ENCODE assay signal across 7 mouse cellular contexts in genomic region chr19:8976535-8976934, GRCm38 (mm10). TPM values are rescaled to one million over a fixed set of nuclear protein-coding genes. Genes with fewer than 3 reads are reported as not detected.
DNase-seq lines count a peak whose midpoint lies in the region; ATAC-seq lines count a peak whose summit lies in the region.

No protein-coding gene starts in this region.

- ATAC-seq in CD4-positive, CD25-positive, alpha-beta regulatory T cell, adult 4 months, result peak; percentile 74
- ATAC-seq in common myeloid progenitor, adult 5-6 weeks (replicated peaks; ENCODE audit: low read depth, poor library complexity, severe bottlenecking), result peak; percentile 45; the same call in 1 of the 2 replicates
- peak; percentile 76; the same call in 1 of the 2 replicates for ATAC-seq in heart, embryonic 15.5 days (replicated peaks; ENCODE audit: insufficient number of reproducible peaks, insufficient read depth, low FRiP score, low read depth)
- ATAC-seq in midbrain, embryonic 13.5 days, result peak; percentile 78

- H3K27ac ChIP-seq in heart, embryonic 15.5 days, result peak overlapping the region; percentile 11; the same call in 1 of the 2 replicates
- H3K27ac ChIP-seq in midbrain, embryonic 13.5 days, result no peak overlapping the region

- H3K4me2 ChIP-seq in heart, embryonic 15.5 days, result no peak overlapping the region
- H3K4me2 ChIP-seq in midbrain, embryonic 13.5 days (replicated peaks), result no peak overlapping the region

- no peak overlapping the region for H3K4me3 ChIP-seq in heart, embryonic 15.5 days
- H3K4me3 ChIP-seq in midbrain, embryonic 13.5 days (replicated peaks), result no peak overlapping the region

- H3K9me3 ChIP-seq in heart, embryonic 15.5 days (replicated peaks), result no peaks in the 10 kb centered on the region
- no peaks in the 10 kb centered on the region for H3K9me3 ChIP-seq in midbrain, embryonic 13.5 days

- H3K36me3 ChIP-seq in heart, embryonic 15.5 days, result peaks cover 87% of the 10 kb centered on the region
- H3K36me3 ChIP-seq in midbrain, embryonic 13.5 days, result peaks cover 95% of the 10 kb centered on the region

- peaks cover 20% of the 10 kb centered on the region for H3K4me1 ChIP-seq in heart, embryonic 15.5 days (replicated peaks)
- H3K4me1 ChIP-seq in midbrain, embryonic 13.5 days (replicated peaks), result peaks cover 6% of the 10 kb centered on the region; the same call in 1 of the 2 replicates

- H3K9ac ChIP-seq in heart, embryonic 15.5 days, result no peak overlapping the region
- H3K9ac ChIP-seq in midbrain, embryonic 13.5 days (replicated peaks), result no peak overlapping the region

- 33% methylated on average over 3 of the region's 3 CpGs for WGBS in heart, embryonic 15.5 days
- WGBS in midbrain, embryonic 13.5 days, result 47% methylated on average over 3 of the region's 3 CpGs

- H3K27me3 ChIP-seq in heart, embryonic 15.5 days, result no peaks in the 10 kb centered on the region
- no peaks in the 10 kb centered on the region for H3K27me3 ChIP-seq in midbrain, embryonic 13.5 days

- intact Hi-C loops in left cerebral cortex, postnatal 36 days (cut with DNase I), result no loop called here

- DNase-seq in A20 (ENCODE audit: low read depth, low spot score), result peak; percentile 54
- DNase-seq in kidney, postnatal 36 days, result peak; percentile 62 to 77
- no peak for DNase-seq in left cerebral cortex, postnatal 36 days (ENCODE audit: low spot score in 2 of 2)

RNA-seq across cellular contexts. Expression of gene Eef1g, which starts 9.7 kb away (rescaled TPM):
- 100 to 1,000 TPM; 667 to 787 TPM for polyA plus RNA-seq in CD4-positive, CD25-positive, alpha-beta regulatory T cell, adult 4 months (2017; shearing (Covaris generic))
- total RNA-seq in common myeloid progenitor, adult 5-6 weeks (2017), result 721 and 789 TPM in 2 replicates
- polyA plus RNA-seq in heart, embryonic 15.5 days (2015; fragmentation: Nextera tagmentation; extraction: Ambion mirVana), result 216 and 256 TPM in 2 replicates
- polyA plus RNA-seq in midbrain, embryonic 13.5 days (2015; fragmentation: Nextera tagmentation; extraction: Ambion mirVana), result 334 and 335 TPM in 2 replicates
- 100 to 1,000 TPM; 219 to 232 TPM for total RNA-seq in left cerebral cortex, postnatal 36 days (2021)

RNA-seq across cellular contexts. Expression of gene Ahnak, which starts 12.5 kb away (rescaled TPM):
- polyA plus RNA-seq in CD4-positive, CD25-positive, alpha-beta regulatory T cell, adult 4 months (2017; shearing (Covaris generic)), result 10 to 100 TPM; 45.2 to 48.9 TPM
- total RNA-seq in common myeloid progenitor, adult 5-6 weeks (2017), result 14.1 and 14.9 TPM in 2 replicates
- 31.4 and 38.4 TPM in 2 replicates for polyA plus RNA-seq in heart, embryonic 15.5 days (2015; fragmentation: Nextera tagmentation; extraction: Ambion mirVana)
- polyA plus RNA-seq in midbrain, embryonic 13.5 days (2015; fragmentation: Nextera tagmentation; extraction: Ambion mirVana), result 3.7 and 4.9 TPM in 2 replicates
- total RNA-seq in left cerebral cortex, postnatal 36 days (2021), result 10 to 100 TPM; 16.6 to 32.1 TPM

RNA-seq across cellular contexts. Expression of gene Tut1, which starts 22.9 kb away (rescaled TPM):
- 10 to 100 TPM; 30.3 to 67.9 TPM for polyA plus RNA-seq in CD4-positive, CD25-positive, alpha-beta regulatory T cell, adult 4 months (2017; shearing (Covaris generic))
- 19.9 and 25.9 TPM in 2 replicates for total RNA-seq in common myeloid progenitor, adult 5-6 weeks (2017)
- 13.7 and 19.4 TPM in 2 replicates for polyA plus RNA-seq in heart, embryonic 15.5 days (2015; fragmentation: Nextera tagmentation; extraction: Ambion mirVana)
- 32.4 and 32.6 TPM in 2 replicates for polyA plus RNA-seq in midbrain, embryonic 13.5 days (2015; fragmentation: Nextera tagmentation; extraction: Ambion mirVana)
- total RNA-seq in left cerebral cortex, postnatal 36 days (2021), result 10 to 100 TPM; 17.5 to 21.5 TPM

RNA-seq across cellular contexts. Expression of gene Mta2, which starts 34.9 kb away (rescaled TPM):
- 100 to 1,000 TPM in 1 of 2 experiments, 10 to 100 TPM in 1; 81.7 to 126 TPM for polyA plus RNA-seq in CD4-positive, CD25-positive, alpha-beta regulatory T cell, adult 4 months (2017; shearing (Covaris generic))
- total RNA-seq in common myeloid progenitor, adult 5-6 weeks (2017), result 151 and 180 TPM in 2 replicates
- 74.2 and 99.5 TPM in 2 replicates for polyA plus RNA-seq in heart, embryonic 15.5 days (2015; fragmentation: Nextera tagmentation; extraction: Ambion mirVana)
- polyA plus RNA-seq in midbrain, embryonic 13.5 days (2015; fragmentation: Nextera tagmentation; extraction: Ambion mirVana), result 149 and 153 TPM in 2 replicates
- 10 to 100 TPM; 43.9 to 52.0 TPM for total RNA-seq in left cerebral cortex, postnatal 36 days (2021)

RNA-seq across cellular contexts. Expression of gene Eml3, which starts 47.2 kb away (rescaled TPM):
- 10 to 100 TPM; 18.7 to 24.9 TPM for polyA plus RNA-seq in CD4-positive, CD25-positive, alpha-beta regulatory T cell, adult 4 months (2017; shearing (Covaris generic))
- total RNA-seq in common myeloid progenitor, adult 5-6 weeks (2017), result 22.9 and 41.2 TPM in 2 replicates
- 12.7 and 21.9 TPM in 2 replicates for polyA plus RNA-seq in heart, embryonic 15.5 days (2015; fragmentation: Nextera tagmentation; extraction: Ambion mirVana)
- 8.7 and 9.2 TPM in 2 replicates for polyA plus RNA-seq in midbrain, embryonic 13.5 days (2015; fragmentation: Nextera tagmentation; extraction: Ambion mirVana)
- total RNA-seq in left cerebral cortex, postnatal 36 days (2021), result 10 to 100 TPM in 1 of 2 experiments, 1 to 10 TPM in 1; 9.6 to 12.6 TPM

Comparison
In these comparisons a context has a peak if more than half of its experiments do, and no peak if none do; other contexts are left out.
1. DNase-seq: peak in A20 (single experiment) and kidney, postnatal 36 days (2 of 2); none in left cerebral cortex, postnatal 36 days (0 of 2).
2. Peak in every context shown above with its lines, with median percentiles within 50 percentile points of each other: ATAC-seq.